Mouse (Mus musculus) stomach, embryonic 16.5 days (tissue): ENCODE data around the gene Gatad2a. TPM values are rescaled to one million over a fixed set of nuclear protein-coding genes. Genes with fewer than 3 reads are reported as not detected.

Experiments used
- ATAC-seq: fragments of 200-750 bp; cut with Nextera tagmentation; 2 replicates; pipeline ENCODE4 v1.8.0; 2017; ENCODE audit warnings: moderate number of reproducible peaks, moderate TSS enrichment; ENCODE audit not compliant: insufficient read depth, low FRiP score
- H3K27ac ChIP-seq: fragments of 300-500 bp; sonication (generic); 2 replicates; pipeline ENCODE4 v1.5.1; 2014; ENCODE audit warnings: low read length
- H3K27me3 ChIP-seq: fragments of 300-500 bp; sonication (generic); 2 replicates; pipeline ENCODE4 v1.6.1; 2014; ENCODE audit warnings: low read length, control low read depth, mixed read lengths; ENCODE audit not compliant: control insufficient read depth, insufficient read depth
- H3K36me3 ChIP-seq: fragments of 300-500 bp; sonication (generic); 2 replicates; pipeline ENCODE4 v1.6.1; 2014; ENCODE audit warnings: low read length; ENCODE audit not compliant: control insufficient read depth, insufficient read depth
- H3K4me1 ChIP-seq: fragments of 300-500 bp; sonication (generic); 2 replicates; pipeline ENCODE4 v1.6.1; 2014; ENCODE audit warnings: low read length, control low read depth, mixed read lengths; ENCODE audit not compliant: control insufficient read depth, insufficient read depth
- H3K4me2 ChIP-seq: fragments of 300-500 bp; sonication (generic); 2 replicates; pipeline ENCODE4 v1.6.1; 2014; ENCODE audit warnings: low read depth, low read length, mixed read lengths
- H3K4me3 ChIP-seq: fragments of 300-500 bp; sonication (generic); replicated peaks from 2 replicates; pipeline ENCODE4 v1.5.1; 2014; ENCODE audit warnings: mild to moderate bottlenecking, low read length
- H3K9ac ChIP-seq: fragments of 300-500 bp; sonication (generic); 2 replicates; pipeline ENCODE4 v1.6.1; 2014; ENCODE audit warnings: low read length
- H3K9me3 ChIP-seq: fragments of 300-500 bp; sonication (generic); replicated peaks from 2 replicates; pipeline ENCODE4 v1.6.1; 2016; ENCODE audit warnings: low read length, control low read depth; ENCODE audit not compliant: control insufficient read depth
- WGBS: fragments of 180-500 bp; shearing (Covaris S2); extraction: QIAGEN DNeasy Blood & Tissue Kit; methylation state at CpG from one replicate; pipeline ENCODE4 v1.1.7; 2014; 5-methylcytosine and 5-hydroxymethylcytosine counted together
- polyA plus RNA-seq: library from polyadenylated mRNA; unstranded; fragments of >200 nt; fragmentation: Nextera tagmentation; extraction: Ambion mirVana; gene quantifications from 2 replicates; pipeline ENCODE4 v1.2.1, GENCODE M21; 2015

Gatad2a gene
- polyA plus RNA-seq, 1 experiment from 2014 or later, result 29.7 TPM

DNA sequence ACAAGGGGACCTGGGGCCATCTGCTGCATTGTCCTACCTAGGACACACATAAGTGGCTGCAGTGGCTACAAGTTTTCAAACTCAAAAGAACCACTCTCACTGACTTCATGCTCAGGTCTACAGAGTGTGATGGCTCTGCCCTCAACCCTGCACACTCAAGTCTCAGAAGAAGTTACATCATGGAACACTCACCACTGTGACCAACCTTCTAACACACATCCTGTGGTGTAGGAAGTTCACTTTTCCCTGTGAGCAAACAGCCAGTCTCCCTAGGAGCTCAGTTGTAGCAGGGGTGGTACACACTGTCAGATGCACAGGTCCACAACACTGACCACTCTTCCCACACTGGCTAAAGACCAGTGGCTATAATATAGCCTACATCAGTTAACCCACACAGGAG lies 77.7 kb downstream of the Gatad2a start:
- no peaks in the 10 kb centered on the region for H3K27me3 ChIP-seq
- 0 out of 2 replicates have a peak, but pooled peaks have one; percentile 14 for ATAC-seq
- no peak overlapping the region for H3K27ac ChIP-seq
- H3K9ac ChIP-seq, result no peak overlapping the region
- no peaks in the 10 kb centered on the region for H3K9me3 ChIP-seq
- H3K4me3 ChIP-seq, result no peak overlapping the region
- peaks cover 6% of the 10 kb centered on the region; the same call in 1 of the 2 replicates for H3K36me3 ChIP-seq
- H3K4me2 ChIP-seq, result no peak overlapping the region
- peaks cover 7% of the 10 kb centered on the region for H3K4me1 ChIP-seq

DNA sequence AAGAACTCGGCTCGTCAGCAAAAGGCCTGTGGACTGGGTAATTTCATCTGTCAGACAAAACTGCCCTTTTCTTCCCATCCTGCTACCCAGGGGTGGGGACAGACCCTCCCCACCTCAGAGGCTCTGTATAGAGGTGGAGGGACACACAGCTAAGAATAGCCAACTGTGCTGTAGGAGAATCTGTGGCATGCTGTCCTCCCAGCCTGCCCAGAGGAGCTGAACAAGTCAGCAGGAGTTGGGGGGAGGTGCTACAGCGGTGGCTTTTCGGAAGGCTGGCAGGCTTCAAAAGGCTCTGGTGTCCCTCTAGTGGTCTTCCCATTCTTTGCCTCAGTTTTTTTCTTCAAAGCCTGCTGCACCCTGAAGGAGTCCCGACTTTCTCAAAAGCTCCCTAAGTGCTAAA lies 80.4 kb downstream of the Gatad2a start:
- Histone ChIP-seq H3K9ac (no peak overlapping the region), H3K4me1 (peaks cover 7% of the 10 kb centered on the region), H3K27me3 (no peaks in the 10 kb centered on the region), H3K4me2 (no peak overlapping the region), H3K36me3 (peaks cover 22% of the 10 kb centered on the region), H3K4me3 (no peak overlapping the region), H3K9me3 (no peaks in the 10 kb centered on the region), H3K27ac (no peak overlapping the region)
- no peak for ATAC-seq
- WGBS, result 44% methylated on average over 5 of the region's 5 CpGs

DNA sequence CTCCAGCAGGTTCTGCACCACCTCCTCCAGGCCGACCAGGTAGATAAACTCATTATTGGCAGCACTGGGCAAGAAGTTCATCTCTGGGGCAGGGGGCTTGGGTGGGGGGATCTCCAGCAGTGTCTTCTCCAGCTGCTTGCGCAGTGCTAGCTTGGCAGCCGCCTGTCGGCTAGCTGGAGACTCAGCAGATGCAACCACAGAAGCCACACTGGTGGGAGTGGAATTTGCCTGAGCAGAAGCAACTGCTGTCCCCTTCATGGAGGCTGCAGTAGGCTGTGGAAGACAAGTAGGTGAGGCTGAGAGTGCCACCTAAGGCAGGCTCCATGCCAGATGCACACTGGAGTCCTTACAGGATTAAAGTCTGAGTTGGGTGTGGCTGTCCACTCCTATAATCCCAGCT lies 81.7 kb downstream of the Gatad2a start:
- Histone ChIP-seq H3K4me3 (no peak overlapping the region), H3K36me3 (peaks cover 23% of the 10 kb centered on the region), H3K27ac (no peak overlapping the region), H3K9me3 (no peaks in the 10 kb centered on the region), H3K9ac (no peak overlapping the region), H3K27me3 (no peaks in the 10 kb centered on the region), H3K4me2 (no peak overlapping the region), H3K4me1 (peaks cover 2% of the 10 kb centered on the region; the same call in 1 of the 2 replicates)
- 84% methylated on average over 4 of the region's 4 CpGs for WGBS
- no peak for ATAC-seq

DNA sequence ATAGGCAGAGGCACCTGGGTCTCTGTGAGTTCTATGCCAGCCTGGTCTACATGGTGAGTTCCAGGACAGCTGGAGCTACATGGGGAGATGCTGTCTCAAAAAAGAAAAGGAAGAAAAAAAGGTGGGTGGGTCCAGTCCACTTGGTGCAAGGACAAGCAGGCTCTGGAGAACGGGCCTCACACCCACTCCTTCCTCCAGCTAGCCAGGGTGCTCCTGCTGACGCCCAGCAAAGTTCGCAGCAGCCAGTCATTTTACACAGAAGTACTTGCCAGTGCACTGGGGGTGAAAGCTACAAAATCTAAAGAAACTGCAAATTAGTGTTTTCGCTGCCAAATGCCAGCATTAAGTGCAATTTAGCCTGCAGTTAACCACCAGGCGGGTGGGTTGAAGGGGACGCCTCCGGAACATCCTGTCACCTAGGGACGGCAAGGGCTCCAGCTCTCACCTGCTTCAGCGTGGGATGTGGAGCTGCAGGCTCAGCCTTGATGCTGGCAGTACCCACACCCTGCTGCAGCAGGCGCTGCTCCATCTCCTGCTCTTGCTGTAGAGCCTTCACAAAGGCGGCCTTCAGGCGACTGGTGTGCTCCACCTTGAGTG lies 83.6 kb downstream of the Gatad2a start:
- Histone ChIP-seq H3K27ac (no peak overlapping the region), H3K9ac (no peak overlapping the region), H3K9me3 (no peaks in the 10 kb centered on the region), H3K4me1 (no peaks in the 10 kb centered on the region), H3K27me3 (no peaks in the 10 kb centered on the region), H3K36me3 (peaks cover 23% of the 10 kb centered on the region), H3K4me2 (no peak overlapping the region), H3K4me3 (no peak overlapping the region)
- WGBS, result 89% methylated on average over 12 of the region's 12 CpGs
- ATAC-seq, result no peak

DNA sequence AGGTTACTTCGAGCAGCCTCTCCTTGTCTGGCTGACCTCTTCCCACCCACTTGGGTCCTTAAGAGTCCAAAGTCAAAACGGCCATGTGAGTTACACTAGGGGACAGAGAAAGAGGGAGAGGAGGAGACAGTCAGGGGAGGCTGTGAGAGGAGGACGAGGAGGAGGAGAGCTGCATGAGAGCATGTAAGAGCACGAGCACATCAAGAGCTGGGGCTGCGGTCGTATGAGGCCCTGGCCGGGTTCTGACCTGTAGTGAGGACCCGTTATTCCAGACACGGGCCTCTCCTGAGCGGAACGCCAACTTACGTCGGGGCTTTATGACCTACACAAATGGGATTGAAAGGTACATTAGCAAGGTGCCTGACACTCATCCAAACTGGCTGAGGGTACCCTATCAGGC lies 84.3 kb downstream of the Gatad2a start:
- Histone ChIP-seq H3K27me3 (no peaks in the 10 kb centered on the region), H3K4me2 (no peak overlapping the region), H3K4me3 (no peak overlapping the region), H3K27ac (no peak overlapping the region), H3K36me3 (peaks cover 23% of the 10 kb centered on the region), H3K4me1 (no peaks in the 10 kb centered on the region), H3K9ac (no peak overlapping the region), H3K9me3 (no peaks in the 10 kb centered on the region)
- no peak for ATAC-seq
- WGBS, result 91% methylated on average over 13 of the region's 13 CpGs

DNA sequence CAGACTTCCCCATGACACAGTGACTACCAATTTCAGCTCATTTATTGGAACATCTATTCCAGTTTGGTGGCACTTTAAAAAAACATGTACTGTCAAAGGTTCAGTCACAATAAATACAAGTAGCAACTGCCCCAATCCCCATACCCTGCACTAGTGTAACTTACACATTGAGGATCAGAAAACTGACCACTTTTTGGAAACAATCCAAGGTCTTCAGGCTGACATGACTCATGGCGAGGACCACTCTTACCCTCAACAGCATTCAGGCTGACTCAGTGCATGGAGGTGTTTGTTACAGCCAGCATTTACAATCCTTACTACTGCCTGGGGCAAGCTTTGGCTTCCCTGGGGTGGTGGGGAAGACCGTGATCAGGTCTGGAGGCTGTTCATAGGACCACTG lies 89.1 kb downstream of the Gatad2a start:
- H3K27ac ChIP-seq, result no peak overlapping the region
- peaks cover 9% of the 10 kb centered on the region; the same call in 1 of the 2 replicates for H3K4me1 ChIP-seq
- ATAC-seq, result no peak
- no peak overlapping the region for H3K9ac ChIP-seq
- no peaks in the 10 kb centered on the region for H3K9me3 ChIP-seq
- H3K4me3 ChIP-seq, result no peak overlapping the region
- H3K27me3 ChIP-seq, result no peaks in the 10 kb centered on the region
- peaks cover 11% of the 10 kb centered on the region; the same call in 1 of the 2 replicates for H3K36me3 ChIP-seq
- no peak overlapping the region for H3K4me2 ChIP-seq
- WGBS, result 81% methylated on average over 2 of the region's 2 CpGs

DNA sequence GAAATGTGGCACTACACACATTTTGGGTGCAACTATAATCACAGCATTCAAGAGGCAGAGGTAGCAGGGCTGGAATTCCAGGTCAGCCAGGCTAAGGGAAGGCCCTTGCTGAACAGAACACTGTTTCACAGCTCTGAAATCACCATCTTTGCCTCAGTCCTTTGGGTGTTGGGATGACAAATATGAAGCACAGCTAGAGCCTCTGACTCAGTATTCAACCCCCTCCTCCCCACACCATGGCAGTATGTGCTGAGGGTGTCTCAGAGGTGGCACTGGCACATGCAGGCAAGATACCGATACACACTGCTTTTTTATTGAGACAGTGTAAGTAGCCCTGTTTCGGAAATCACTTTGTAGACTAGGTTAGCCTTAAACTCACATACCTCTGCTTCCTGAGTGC lies 89.9 kb downstream of the Gatad2a start:
- Histone ChIP-seq H3K27ac (no peak overlapping the region), H3K9ac (no peak overlapping the region), H3K4me3 (no peak overlapping the region), H3K36me3 (peaks cover 6% of the 10 kb centered on the region; the same call in 1 of the 2 replicates), H3K4me2 (no peak overlapping the region), H3K4me1 (peaks cover 14% of the 10 kb centered on the region; the same call in 1 of the 2 replicates), H3K27me3 (no peaks in the 10 kb centered on the region), H3K9me3 (no peaks in the 10 kb centered on the region)
- ATAC-seq, result no peak
- WGBS, result 79% methylated on average over 2 of the region's 2 CpGs

DNA sequence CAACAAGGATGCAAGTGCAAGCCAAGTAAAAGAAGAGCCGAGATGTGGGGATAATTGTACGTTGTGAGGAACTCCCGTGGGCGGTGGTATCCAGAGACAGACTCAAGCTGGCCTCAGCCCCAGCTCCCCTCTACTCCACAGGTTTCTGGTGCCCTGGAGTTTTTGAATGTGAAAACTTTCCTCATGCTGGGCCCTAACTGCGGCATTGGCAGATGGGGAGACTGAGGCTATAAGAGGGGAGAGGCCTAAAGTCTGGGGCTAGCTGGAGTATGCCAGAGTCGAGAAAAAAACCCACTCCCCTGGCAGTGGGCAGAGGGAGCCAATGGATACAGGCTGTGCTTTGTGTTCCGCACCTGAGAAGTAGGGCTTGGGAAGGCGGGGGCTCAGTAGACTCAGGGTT lies 92.1 kb downstream of the Gatad2a start:
- Histone ChIP-seq H3K4me3 (no peak overlapping the region), H3K4me1 (peaks cover 24% of the 10 kb centered on the region), H3K4me2 (peak overlapping the region; percentile 99; the same call in 1 of the 2 replicates), H3K9me3 (no peaks in the 10 kb centered on the region), H3K36me3 (no peaks in the 10 kb centered on the region), H3K27ac (no peak overlapping the region), H3K27me3 (no peaks in the 10 kb centered on the region), H3K9ac (no peak overlapping the region)
- ATAC-seq, result no peak
- WGBS, result 70% methylated on average over 8 of the region's 8 CpGs

DNA sequence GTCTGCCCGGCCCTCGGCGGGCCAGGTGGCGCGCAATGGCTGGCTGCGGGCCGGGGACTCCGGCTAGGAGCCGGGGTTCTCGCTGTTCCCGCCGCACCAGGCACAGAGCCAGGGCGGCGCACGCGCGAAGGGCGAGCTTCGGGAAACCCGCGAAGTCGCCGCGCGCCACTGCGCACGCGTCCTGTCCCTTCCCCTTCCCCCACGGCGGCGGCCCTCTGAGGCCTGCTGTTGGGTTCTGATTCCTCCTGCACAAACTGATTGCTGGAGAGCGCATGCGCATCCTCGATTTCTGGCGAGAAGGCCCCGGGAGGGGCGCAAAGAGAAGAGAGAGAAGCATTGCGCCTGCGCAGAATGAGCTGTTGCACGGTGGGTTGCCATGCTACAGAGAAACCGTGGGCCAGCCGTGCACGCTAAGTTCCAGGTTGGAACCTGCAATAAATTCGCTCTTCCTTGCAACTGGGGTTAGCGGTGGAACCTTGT lies 93.1 kb downstream of the Gatad2a start:
- Histone ChIP-seq H3K4me2 (peak overlapping the region; percentile 99), H3K9ac (peak overlapping the region; percentile 82), H3K4me3 (peak overlapping the region; percentile 63), H3K36me3 (no peaks in the 10 kb centered on the region), H3K4me1 (peaks cover 24% of the 10 kb centered on the region), H3K27me3 (no peaks in the 10 kb centered on the region), H3K9me3 (no peaks in the 10 kb centered on the region), H3K27ac (peak overlapping the region; percentile 97)
- peak; percentile 90 for ATAC-seq
- WGBS, result under 1% methylated on average over 45 of the region's 45 CpGs
